Mouse (Mus musculus): ENCODE measurements around the gene Jagn1. TPM values are rescaled to one million over a fixed set of nuclear protein-coding genes. Genes with fewer than 3 reads are reported as not detected.

Gene Jagn1
- total RNA-seq, 1 experiment from 2014 or later, result 6.8 TPM

Other genes with a start within 250 kb of the Jagn1 start
- not detected in 3 replicates for gene Lhfpl4, start 247.2 kb upstream of the Jagn1 start, total RNA-seq (2017)
- 40.8 to 50.3 TPM (median 42.0 TPM) in 3 replicates for gene Mtmr14, start 204.7 kb upstream of the Jagn1 start, total RNA-seq (2017)
- gene Cpne9, start 160.3 kb upstream of the Jagn1 start, total RNA-seq (2017), result 0.19 to 0.75 TPM in 2 of 3 replicates, not detected in the other
- gene Brpf1, start 135.4 kb upstream of the Jagn1 start, total RNA-seq (2017), result 77.8 to 91.4 TPM (median 83.9 TPM) in 3 replicates
- 6.4 to 12.2 TPM (median 9.2 TPM) in 3 replicates for gene Ogg1, start 115.6 kb upstream of the Jagn1 start, total RNA-seq (2017)
- gene Camk1, start 98.6 kb upstream of the Jagn1 start, total RNA-seq (2017), result 27.9 to 116 TPM (median 103 TPM) in 3 replicates
- 7.9 to 22.4 TPM (median 9.8 TPM) in 3 replicates for gene Tada3, start 64.7 kb upstream of the Jagn1 start, total RNA-seq (2017)
- gene Arpc4, start 64.5 kb upstream of the Jagn1 start, total RNA-seq (2017), result 296 to 345 TPM (median 318 TPM) in 3 replicates
- 12.9 to 26.5 TPM (median 15.3 TPM) in 3 replicates for gene Ttll3, start 53.3 kb upstream of the Jagn1 start, total RNA-seq (2017)
- 0.96 to 6.9 TPM (median 4.4 TPM) in 3 replicates for gene Rpusd3, start 23.2 kb upstream of the Jagn1 start, total RNA-seq (2017)
- gene Cidec, start 6.8 kb upstream of the Jagn1 start, total RNA-seq (2017), result not detected in 3 replicates
- not detected in 3 replicates for gene Il17re, start 15.9 kb downstream of the Jagn1 start, total RNA-seq (2017)
- gene Il17rc, start 28.9 kb downstream of the Jagn1 start, total RNA-seq (2017), result not detected in 3 replicates
- gene Creld1, start 40.7 kb downstream of the Jagn1 start, total RNA-seq (2017), result 0.85 to 6.1 TPM (median 3.4 TPM) in 3 replicates
- not detected in 3 replicates for gene Prrt3, start 59.4 kb downstream of the Jagn1 start, total RNA-seq (2017)
- 37.2 to 57.0 TPM (median 50.1 TPM) in 3 replicates for gene Emc3, start 89.1 kb downstream of the Jagn1 start, total RNA-seq (2017)
- 0.29 to 1.8 TPM (median 1.7 TPM) in 3 replicates for gene Fancd2, start 89.1 kb downstream of the Jagn1 start, total RNA-seq (2017)
- gene Fancd2os, start 158.1 kb downstream of the Jagn1 start, total RNA-seq (2017), result not detected in 3 replicates
- gene Brk1, start 162.2 kb downstream of the Jagn1 start, total RNA-seq (2017), result 111 to 131 TPM (median 120 TPM) in 3 replicates
- gene Vhl, start 181.4 kb downstream of the Jagn1 start, total RNA-seq (2017), result 17.1 to 24.7 TPM (median 21.6 TPM) in 3 replicates
- 99.6 to 134 TPM (median 117 TPM) in 3 replicates for gene Irak2, start 195.9 kb downstream of the Jagn1 start, total RNA-seq (2017)

Data from monocyte, adult 5-6 weeks (primary cell).